8 mouse cellular contexts compared by ENCODE assay signal in genomic region chr9:14641310-14642067, GRCm38 (mm10). TPM values are rescaled to one million over a fixed set of nuclear protein-coding genes. Genes with fewer than 3 reads are reported as not detected.
DNase-seq lines count a peak whose midpoint lies in the region; ATAC-seq lines count a peak whose summit lies in the region.

No protein-coding gene starts in this region.

- no peak overlapping the region for H3K9ac ChIP-seq in liver, embryonic 15.5 days
- H3K9ac ChIP-seq in stomach, embryonic 15.5 days = no peak overlapping the region

- peak; percentile 18 to 28 for DNase-seq in adrenal gland, adult 18-20 months (ENCODE audit: low spot score in 2 of 2)
- DNase-seq in adrenal gland, postnatal 25 days = no peak
- DNase-seq in embryo, embryonic 10.5 days (ENCODE audit: low spot score) = peak; percentile 60
- no peak for DNase-seq in gastrocnemius, postnatal 36 days
- DNase-seq in gastrocnemius, postnatal 10 days = no peak

- H3K9me3 ChIP-seq in liver, embryonic 15.5 days (replicated peaks) = no peaks in the 10 kb centered on the region
- H3K9me3 ChIP-seq in stomach, embryonic 15.5 days = no peaks in the 10 kb centered on the region

- intact Hi-C loops in gastrocnemius, postnatal 36 days (cut with DNase I) = no loop called here

- 6% methylated on average over 7 of the region's 7 CpGs for WGBS in liver, embryonic 15.5 days (ENCODE audit: insufficient replicate concordance)
- WGBS in stomach, embryonic 15.5 days = 35% methylated on average over 7 of the region's 7 CpGs

- H3K27ac ChIP-seq in liver, embryonic 15.5 days (replicated peaks) = no peak overlapping the region
- no peak overlapping the region; the same call in 1 of the 2 replicates for H3K27ac ChIP-seq in stomach, embryonic 15.5 days

- H3K4me2 ChIP-seq in liver, embryonic 15.5 days = no peak overlapping the region
- H3K4me2 ChIP-seq in stomach, embryonic 15.5 days = no peak overlapping the region

- no peaks in the 10 kb centered on the region for H3K36me3 ChIP-seq in liver, embryonic 15.5 days (replicated peaks)
- H3K36me3 ChIP-seq in stomach, embryonic 15.5 days = no peaks in the 10 kb centered on the region

- peak; percentile 91 to 97 for ATAC-seq in hematopoietic stem cell, adult 5-6 weeks (replicated peaks in 1 of 2; ENCODE audit: insufficient read depth in 1 of 2, low FRiP score in 2 of 2, low TSS enrichment in 1 of 2, low read depth in 1 of 2, poor library complexity in 2 of 2, severe bottlenecking in 2 of 2)
- ATAC-seq in liver, embryonic 15.5 days (ENCODE audit: insufficient read depth) = peak; percentile 65
- ATAC-seq in stomach, embryonic 15.5 days (ENCODE audit: insufficient read depth, low FRiP score, low read depth) = peak; percentile 61; the same call in 1 of the 2 replicates

- H3K4me3 ChIP-seq in liver, embryonic 15.5 days (replicated peaks) = no peak overlapping the region
- no peak overlapping the region for H3K4me3 ChIP-seq in stomach, embryonic 15.5 days (replicated peaks)

- H3K4me1 ChIP-seq in liver, embryonic 15.5 days (replicated peaks) = no peaks in the 10 kb centered on the region
- peaks cover 9% of the 10 kb centered on the region; the same call in 1 of the 2 replicates for H3K4me1 ChIP-seq in stomach, embryonic 15.5 days

- no peaks in the 10 kb centered on the region for H3K27me3 ChIP-seq in liver, embryonic 15.5 days
- H3K27me3 ChIP-seq in stomach, embryonic 15.5 days (replicated peaks) = no peaks in the 10 kb centered on the region

RNA-seq across cellular contexts. Expression of gene Amotl1, which starts 3.4 kb away (rescaled TPM):
- 10 to 100 TPM; 30.3 to 45.1 TPM for total RNA-seq in adrenal gland, adult 18-20 months (2021)
- 28.5 and 36.1 TPM in 2 replicates for total RNA-seq in adrenal gland, postnatal 25 days (2021)
- total RNA-seq in hematopoietic stem cell, adult 5-6 weeks (2017) = not detected in 2 replicates
- polyA plus RNA-seq in liver, embryonic 15.5 days (2015; fragmentation: Nextera tagmentation; extraction: Ambion mirVana) = 1.8 and 2.1 TPM in 2 replicates
- 16.8 and 17.2 TPM in 2 replicates for polyA plus RNA-seq in stomach, embryonic 15.5 days (2015; fragmentation: Nextera tagmentation; extraction: Ambion mirVana)
- 100 to 1,000 TPM; 276 to 313 TPM for total RNA-seq in gastrocnemius, postnatal 36 days (2021)
- total RNA-seq in gastrocnemius, postnatal 10 days (2021) = 100 to 1,000 TPM; 271 to 282 TPM

Comparison
In these comparisons a context has a peak if more than half of its experiments do, and no peak if none do; other contexts are left out.
1. DNase-seq: peak in adrenal gland, adult 18-20 months (2 of 2) and embryo, embryonic 10.5 days (single experiment); none in adrenal gland, postnatal 25 days (single experiment), gastrocnemius, postnatal 36 days (0 of 2) and gastrocnemius, postnatal 10 days (single experiment).
2. RNA of gene Amotl1, which starts 3.4 kb away (total RNA-seq): 276 to 313 TPM in gastrocnemius, postnatal 36 days, 271 to 282 TPM in gastrocnemius, postnatal 10 days, 30.3 to 45.1 TPM in adrenal gland, adult 18-20 months and 28.5 to 36.1 TPM in adrenal gland, postnatal 25 days; not detected in hematopoietic stem cell, adult 5-6 weeks; every median in the first group is over 10 times any median in the second.
3. Peak in every context shown above with its lines, with median percentiles within 50 percentile points of each other: ATAC-seq.